17 mouse cellular contexts compared by ENCODE assay signal in genomic region chr4:43187439-43187838, GRCm38 (mm10).
"Had no signal": no experiment of that assay in that cellular context is flagged by ENCODE, and none has a peak within 500 bp of the region (broad histone marks: within the 10 kb centered on the region; RNA-seq: fewer than 3 reads in every experiment).

No protein-coding gene starts in this region.

- DNase-seq: liver, postnatal 0 days; lung, adult 2 months; lung, postnatal 14 days; lung, postnatal 36 days; midbrain, embryonic 14.5 days; right cerebral cortex, postnatal 14 days; right cerebral cortex, postnatal 4 days; thymus, adult 2 months; thymus, postnatal 25 days; thymus, postnatal 4 days had no signal

- ATAC-seq: liver, postnatal 0 days; lung, postnatal 0 days; midbrain, embryonic 16.5 days had no signal

- H3K27me3 ChIP-seq: lung, embryonic 15.5 days; midbrain, embryonic 12.5 days; neural tube, embryonic 13.5 days; neural tube, embryonic 15.5 days; stomach, embryonic 15.5 days had no signal
